Mouse (Mus musculus): ENCODE measurements around the gene Mmp28. TPM values are rescaled to one million over a fixed set of nuclear protein-coding genes. Genes with fewer than 3 reads are reported as not detected.

Gene Mmp28
- polyA plus RNA-seq, 1 experiment from 2014 or later: 3.9 TPM

GRCm38 (mm10) chr11:83397626-83398025 lies 65.2 kb downstream of the Mmp28 start:
- no peak for ATAC-seq (ENCODE audit: low FRiP score)
- H3K4me3 ChIP-seq (replicated peaks): no peak overlapping the region
- no peak overlapping the region for H3K9ac ChIP-seq (replicated peaks)
- H3K27ac ChIP-seq (replicated peaks): no peak overlapping the region
- 92% methylated on average over 7 of the region's 7 CpGs for WGBS
- H3K9me3 ChIP-seq (replicated peaks): no peaks in the 10 kb centered on the region
- no peak overlapping the region for H3K4me2 ChIP-seq
- peaks cover 36% of the 10 kb centered on the region for H3K36me3 ChIP-seq
- H3K4me1 ChIP-seq: 0 out of 2 replicates have a peak, but pooled peaks cover 2% of the 10 kb centered on the region
- no peaks in the 10 kb centered on the region for H3K27me3 ChIP-seq (replicated peaks)

DNA sequence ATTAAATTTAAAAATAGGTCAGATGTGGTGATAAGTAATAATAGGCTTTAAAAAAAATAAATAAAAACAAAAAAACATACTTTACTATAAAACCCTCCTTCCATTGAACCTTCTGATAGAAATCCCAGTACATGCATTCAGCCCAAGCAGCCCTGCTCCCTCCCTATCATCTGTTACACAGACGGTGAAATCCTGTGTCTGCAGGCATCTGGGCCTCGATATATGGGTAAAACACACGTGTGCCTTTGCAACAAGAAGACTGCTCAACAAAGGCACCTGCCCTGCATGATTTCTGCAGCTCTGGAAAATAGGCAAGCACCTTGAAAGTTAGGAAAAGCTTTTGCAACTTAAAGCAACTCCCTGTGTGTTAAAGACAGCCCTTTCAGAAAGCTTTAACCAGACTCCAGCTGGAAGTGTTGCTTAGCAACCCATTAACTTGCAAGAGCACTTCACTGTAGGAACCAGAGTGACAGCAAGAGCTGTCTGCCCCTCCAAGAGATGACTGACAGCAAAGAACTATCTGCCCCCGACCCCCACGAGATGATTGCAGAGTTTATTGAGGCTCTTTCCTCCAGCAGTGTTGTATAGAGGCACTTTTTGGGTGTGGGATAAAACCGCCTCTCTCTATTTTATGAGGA lies 68.0 kb downstream of the Mmp28 start:
- no peak for ATAC-seq (ENCODE audit: low FRiP score)
- no peaks in the 10 kb centered on the region for H3K9me3 ChIP-seq (replicated peaks)
- H3K27me3 ChIP-seq (replicated peaks): no peaks in the 10 kb centered on the region
- H3K4me2 ChIP-seq: no peak overlapping the region
- 0 out of 2 replicates have a peak, but pooled peaks cover 2% of the 10 kb centered on the region for H3K4me1 ChIP-seq
- H3K4me3 ChIP-seq (replicated peaks): no peak overlapping the region
- H3K36me3 ChIP-seq: peaks cover 54% of the 10 kb centered on the region
- H3K9ac ChIP-seq (replicated peaks): no peak overlapping the region
- WGBS: 25% methylated on average over 6 of the region's 6 CpGs
- no peak overlapping the region for H3K27ac ChIP-seq (replicated peaks)

- Histone ChIP-seq H3K27me3 (replicated peaks) (no peaks in the 10 kb centered on the region), H3K9ac (replicated peaks) (no peak overlapping the region), H3K36me3 (peaks cover 47% of the 10 kb centered on the region), H3K4me2 (no peak overlapping the region), H3K9me3 (replicated peaks) (no peaks in the 10 kb centered on the region), H3K27ac (replicated peaks) (no peak overlapping the region), H3K4me1 (0 out of 2 replicates have a peak, but pooled peaks cover 2% of the 10 kb centered on the region), H3K4me3 (replicated peaks) (no peak overlapping the region)
- ATAC-seq (ENCODE audit: low FRiP score): no peak
- 90% methylated on average over 4 of the region's 4 CpGs for WGBS
Observed at GRCm38 (mm10) chr11:83393062-83393461, 69.8 kb downstream of the Mmp28 start.

Other genes with a start within 250 kb of the Mmp28 start
- gene Slfn14, start 176.3 kb downstream of the Mmp28 start, polyA plus RNA-seq (2015; fragmentation: Nextera tagmentation; extraction: Ambion mirVana): 0.09 TPM in 1 of 2 replicates, not detected in the other
- 100 and 101 TPM in 2 replicates for gene Ap2b1, start 164.0 kb downstream of the Mmp28 start, polyA plus RNA-seq (2015; fragmentation: Nextera tagmentation; extraction: Ambion mirVana)
- 14.6 and 16.8 TPM in 2 replicates for gene Pex12, start 160.5 kb downstream of the Mmp28 start, polyA plus RNA-seq (2015; fragmentation: Nextera tagmentation; extraction: Ambion mirVana)
- gene Rasl10b, start 53.9 kb downstream of the Mmp28 start, polyA plus RNA-seq (2015; fragmentation: Nextera tagmentation; extraction: Ambion mirVana): 38.3 and 52.2 TPM in 2 replicates
- gene Gas2l2, start 33.6 kb downstream of the Mmp28 start, polyA plus RNA-seq (2015; fragmentation: Nextera tagmentation; extraction: Ambion mirVana): 0.37 and 0.41 TPM in 2 replicates
- 0.37 and 0.54 TPM in 2 replicates for gene 1700020L24Rik, start 25.4 kb downstream of the Mmp28 start, polyA plus RNA-seq (2015; fragmentation: Nextera tagmentation; extraction: Ambion mirVana)
- 12.7 and 14.1 TPM in 2 replicates for gene Taf15, start 10.0 kb upstream of the Mmp28 start, polyA plus RNA-seq (2015; fragmentation: Nextera tagmentation; extraction: Ambion mirVana)
- gene Heatr9, start 59.1 kb upstream of the Mmp28 start, polyA plus RNA-seq (2015; fragmentation: Nextera tagmentation; extraction: Ambion mirVana): not detected in 2 replicates
- 5.1 TPM in 1 of 2 replicates, not detected in the other for gene Ccl5, start 67.4 kb upstream of the Mmp28 start, polyA plus RNA-seq (2015; fragmentation: Nextera tagmentation; extraction: Ambion mirVana)
- 2.7 and 4.5 TPM in 2 replicates for gene Ccl9, start 115.6 kb upstream of the Mmp28 start, polyA plus RNA-seq (2015; fragmentation: Nextera tagmentation; extraction: Ambion mirVana)
- 2.8 and 4.4 TPM in 2 replicates for gene Ccl6, start 130.0 kb upstream of the Mmp28 start, polyA plus RNA-seq (2015; fragmentation: Nextera tagmentation; extraction: Ambion mirVana)
- not detected in 2 replicates for gene Rpl9-ps1, start 182.6 kb upstream of the Mmp28 start, polyA plus RNA-seq (2015; fragmentation: Nextera tagmentation; extraction: Ambion mirVana)
- gene Ccl3, start 186.3 kb upstream of the Mmp28 start, polyA plus RNA-seq (2015; fragmentation: Nextera tagmentation; extraction: Ambion mirVana): 0.91 and 1.9 TPM in 2 replicates
- 1.1 and 1.5 TPM in 2 replicates for gene Ccl4, start 199.5 kb upstream of the Mmp28 start, polyA plus RNA-seq (2015; fragmentation: Nextera tagmentation; extraction: Ambion mirVana)
- gene Wfdc17, start 240.9 kb upstream of the Mmp28 start, polyA plus RNA-seq (2015; fragmentation: Nextera tagmentation; extraction: Ambion mirVana): 0.84 and 1.1 TPM in 2 replicates
- gene Wfdc18, start 245.9 kb upstream of the Mmp28 start, polyA plus RNA-seq (2015; fragmentation: Nextera tagmentation; extraction: Ambion mirVana): 0.91 TPM in 1 of 2 replicates, not detected in the other

Data from neural tube, embryonic 15.5 days (tissue).